Comparison of ENCODE assay signal across 21 mouse cellular contexts in genomic region chr11:20789015-20789414, GRCm38 (mm10).
"Had no signal": no experiment of that assay in that cellular context is flagged by ENCODE, and none has a peak within 500 bp of the region (broad histone marks: within the 10 kb centered on the region; RNA-seq: fewer than 3 reads in every experiment).

No protein-coding gene starts in this region.

- H3K27me3 ChIP-seq: liver, embryonic 12.5 days; liver, embryonic 15.5 days; lung, embryonic 15.5 days; megakaryocyte, embryonic 14.5 days; neural tube, embryonic 13.5 days had no signal

- H3K27ac ChIP-seq: kidney, postnatal 0 days; layer of hippocampus, adult 2 months; liver, embryonic 12.5 days; liver, embryonic 15.5 days; lung, embryonic 15.5 days; midbrain, embryonic 10.5 days; neural tube, embryonic 13.5 days had no signal

- H3K9ac ChIP-seq: liver, embryonic 12.5 days; liver, embryonic 15.5 days; lung, embryonic 15.5 days; neural tube, embryonic 13.5 days had no signal

- ATAC-seq: liver, embryonic 12.5 days had no signal

- H3K4me3 ChIP-seq: layer of hippocampus, adult 2 months; liver, embryonic 12.5 days; liver, embryonic 15.5 days; lung, embryonic 15.5 days; megakaryocyte, embryonic 14.5 days; midbrain, embryonic 10.5 days; myocyte; neural tube, embryonic 13.5 days had no signal

- DNase-seq: kidney, adult 18-20 months; kidney, adult 9 months; kidney, postnatal 25 days; layer of hippocampus, postnatal 36 days; left cerebral cortex, postnatal 4 days; liver; lung, adult 18-20 months; lung, postnatal 10 days; lung, postnatal 36 days; midbrain, embryonic 14.5 days; retina, postnatal 1 day; thymus, postnatal 25 days had no signal

- H3K4me1 ChIP-seq: liver, embryonic 12.5 days; liver, embryonic 15.5 days; lung, embryonic 15.5 days; neural tube, embryonic 13.5 days had no signal

- H3K4me2 ChIP-seq: liver, embryonic 12.5 days; liver, embryonic 15.5 days; lung, embryonic 15.5 days; neural tube, embryonic 13.5 days had no signal

- H3K9me3 ChIP-seq: liver, embryonic 15.5 days; neural tube, embryonic 13.5 days had no signal

- H3K36me3 ChIP-seq: liver, embryonic 12.5 days; liver, embryonic 15.5 days; lung, embryonic 15.5 days; midbrain, embryonic 10.5 days; neural tube, embryonic 13.5 days had no signal
